Mouse (Mus musculus): Measurements from ENCODE around the gene Shld2.

- TF ChIP-seq CTCF (IDR thresholded peaks at IDR 0.05; ENCODE audit: extremely low read depth, insufficient read depth, low read length) = no peak
- TF ChIP-seq POLR2A (IDR thresholded peaks at IDR 0.05; ENCODE audit: extremely low read depth, insufficient read depth, low read length) = no peak
Measured at GRCm38 (mm10) chr14:34326606-34327005, 16.3 kb upstream of the Shld2 start.
